Mouse (Mus musculus): ENCODE results near the gene Myoz1.

DNA sequence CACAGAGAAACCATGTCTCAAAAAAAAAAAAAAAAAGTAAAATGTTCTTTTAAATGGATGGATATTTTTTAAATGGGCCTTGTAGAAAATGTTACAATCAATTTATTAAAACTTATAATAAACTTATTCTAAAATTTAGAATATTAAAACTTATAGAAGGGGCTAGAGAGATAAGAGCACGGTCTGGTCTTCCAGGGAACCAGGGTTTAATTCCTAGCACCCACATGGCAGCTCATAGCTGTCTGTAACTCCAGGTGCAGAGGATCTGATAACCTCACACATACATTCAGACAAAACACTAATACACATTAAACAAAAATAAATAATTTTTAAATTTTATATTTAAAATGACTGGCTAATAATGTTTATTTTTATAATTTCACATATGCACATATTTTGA, 55.1 kb downstream of the Myoz1 start:
- TF ChIP-seq CTCF (IDR thresholded peaks at IDR 0.05; ENCODE audit: low read depth, low read length) (no peak), POLR2A (IDR thresholded peaks at IDR 0.05; ENCODE audit: extremely low read depth, insufficient read depth, low read length) (no peak)
